Mouse (Mus musculus): ENCODE results near the gene Knop1. TPM values are rescaled to one million over a fixed set of nuclear protein-coding genes. Genes with fewer than 3 reads are reported as not detected.

Gene Knop1
- polyA plus RNA-seq, 1 experiment from 2014 or later, result 65.8 TPM

DNA sequence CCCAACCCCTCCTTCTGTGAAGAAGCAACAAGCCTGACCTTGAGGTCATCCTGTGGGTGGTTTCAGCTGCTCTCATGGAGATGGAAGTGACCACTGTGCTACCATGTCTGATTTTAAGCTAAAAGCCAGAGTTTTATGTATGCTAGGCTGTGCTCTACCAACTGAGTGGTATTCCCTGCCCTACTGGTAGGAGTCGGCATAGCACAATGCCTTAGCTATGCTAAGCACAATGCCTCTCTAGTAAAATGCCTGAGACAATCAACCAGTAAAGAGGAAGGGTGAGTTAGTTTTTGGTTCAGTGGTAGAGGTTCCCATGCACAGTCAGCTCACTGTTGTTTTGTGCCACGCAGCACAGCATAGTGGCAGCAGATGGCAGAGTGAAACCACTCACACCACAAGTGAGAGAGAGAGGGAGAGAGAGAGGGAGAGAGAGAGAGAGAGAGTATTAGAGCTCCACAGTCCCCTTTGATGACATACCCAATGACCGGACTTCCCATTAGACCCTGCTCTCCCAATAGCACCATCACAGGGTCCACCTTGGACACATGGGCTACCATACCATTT is 23.5 kb upstream of the Knop1 start:
- H3K4me3 ChIP-seq (replicated peaks), result no peak overlapping the region
- H3K9me3 ChIP-seq (replicated peaks), result no peaks in the 10 kb centered on the region
- no peak overlapping the region for H3K4me2 ChIP-seq
- H3K36me3 ChIP-seq, result no peaks in the 10 kb centered on the region
- WGBS, result 76% methylated on average over 3 of the region's 3 CpGs
- H3K4me1 ChIP-seq, result no peaks in the 10 kb centered on the region
- H3K27me3 ChIP-seq (replicated peaks), result no peaks in the 10 kb centered on the region
- H3K27ac ChIP-seq (replicated peaks), result no peak overlapping the region
- ATAC-seq (ENCODE audit: low FRiP score), result no peak; the same call in 1 of the 2 replicates
- no peak overlapping the region for H3K9ac ChIP-seq (replicated peaks)

DNA sequence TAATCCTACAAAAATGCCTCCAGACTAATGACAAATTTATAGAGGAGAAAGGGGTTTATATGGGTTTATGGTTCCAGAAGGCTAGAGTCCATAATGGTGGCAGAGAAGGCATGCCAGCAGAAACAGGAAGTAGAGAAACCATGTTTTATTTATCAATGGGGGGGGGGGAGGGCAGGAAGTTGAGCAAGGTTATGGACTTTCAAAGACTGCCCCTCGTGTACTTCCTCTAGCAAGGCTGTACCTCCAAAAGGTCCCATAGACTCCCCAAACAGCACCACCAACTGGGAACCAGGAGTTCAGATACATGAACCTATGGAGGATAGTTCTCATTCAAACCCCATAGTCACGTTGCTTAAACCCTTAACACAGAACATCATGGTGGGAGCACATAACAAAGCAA is 9.3 kb upstream of the Knop1 start:
- 86% methylated on average over 2 of the region's 2 CpGs for WGBS
- no peak overlapping the region for H3K4me3 ChIP-seq (replicated peaks)
- no peaks in the 10 kb centered on the region for H3K9me3 ChIP-seq (replicated peaks)
- H3K9ac ChIP-seq (replicated peaks), result no peak overlapping the region
- no peak overlapping the region for H3K27ac ChIP-seq (replicated peaks)
- no peaks in the 10 kb centered on the region for H3K36me3 ChIP-seq
- no peaks in the 10 kb centered on the region for H3K4me1 ChIP-seq
- no peaks in the 10 kb centered on the region for H3K27me3 ChIP-seq (replicated peaks)
- no peak overlapping the region for H3K4me2 ChIP-seq
- no peak for ATAC-seq (ENCODE audit: low FRiP score)

GRCm38 (mm10) chr7:118858640-118859039 is 2.6 kb upstream of the Knop1 start:
- no peak overlapping the region for H3K4me3 ChIP-seq (replicated peaks)
- no peaks in the 10 kb centered on the region; the same call in 1 of the 2 replicates for H3K36me3 ChIP-seq
- H3K9ac ChIP-seq (replicated peaks), result no peak overlapping the region
- peaks cover 25% of the 10 kb centered on the region for H3K4me1 ChIP-seq
- 97% methylated on average over 1 of the region's 1 CpGs for WGBS
- H3K9me3 ChIP-seq (replicated peaks), result no peaks in the 10 kb centered on the region
- no peak for ATAC-seq (ENCODE audit: low FRiP score)
- no peak overlapping the region for H3K27ac ChIP-seq (replicated peaks)
- no peaks in the 10 kb centered on the region for H3K27me3 ChIP-seq (replicated peaks)
- no peak overlapping the region for H3K4me2 ChIP-seq

DNA sequence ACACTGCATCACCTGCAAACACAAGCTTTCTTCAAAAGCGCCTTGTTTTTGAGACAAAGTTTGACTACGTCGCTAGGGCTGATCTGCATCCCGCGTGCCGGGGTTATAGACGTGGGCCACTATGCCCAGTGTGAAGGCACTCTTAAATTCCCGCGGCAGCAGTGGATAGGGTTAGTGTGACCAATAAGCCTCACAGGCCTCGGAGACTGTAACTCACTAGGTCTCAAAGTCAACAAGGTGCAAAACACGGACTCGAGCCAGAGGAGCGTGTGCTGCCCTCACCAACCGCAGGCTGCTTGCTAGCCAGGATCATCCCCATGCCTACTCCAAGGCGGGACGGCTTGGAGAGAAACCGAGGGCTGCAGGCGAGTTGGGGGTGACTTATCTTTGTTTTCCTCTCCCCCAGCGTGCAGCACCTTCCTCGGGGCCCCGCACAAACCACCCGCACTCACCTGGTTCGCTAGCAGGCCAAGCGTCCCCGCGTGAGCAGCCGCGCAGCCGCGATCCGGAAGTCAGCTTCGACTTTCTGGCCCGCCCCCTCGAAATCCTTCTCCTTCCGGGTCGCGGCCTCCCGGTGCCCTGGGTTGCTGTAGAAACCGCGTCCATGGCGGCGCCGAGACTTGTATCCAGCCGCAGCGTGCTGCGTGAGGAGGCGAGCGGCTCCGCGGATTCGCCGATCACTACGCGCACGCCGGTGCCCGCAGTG is 730 bp downstream of the Knop1 start, which contains the start of gene Iqck:
Iqck (plus strand) TSS at position 582 of the 706 bp plus-strand sequence.
- Histone ChIP-seq H3K4me3 (replicated peaks) (peak within 1 kb of the TSS; percentile 89), H3K9me3 (replicated peaks) (no peaks in the 10 kb centered on the region), H3K4me1 (peaks cover 42% of the 10 kb centered on the region), H3K4me2 (peak within 1 kb of the TSS; percentile 87), H3K27ac (replicated peaks) (peak within 1 kb of the TSS; percentile 85), H3K27me3 (replicated peaks) (no peaks in the 10 kb centered on the region), H3K36me3 (peaks cover 31% of the 10 kb centered on the region), H3K9ac (replicated peaks) (peak within 1 kb of the TSS; percentile 61)
- under 1% methylated on average over 57 of the region's 57 CpGs for WGBS
- ATAC-seq (ENCODE audit: low FRiP score), result peak; percentile 98

DNA sequence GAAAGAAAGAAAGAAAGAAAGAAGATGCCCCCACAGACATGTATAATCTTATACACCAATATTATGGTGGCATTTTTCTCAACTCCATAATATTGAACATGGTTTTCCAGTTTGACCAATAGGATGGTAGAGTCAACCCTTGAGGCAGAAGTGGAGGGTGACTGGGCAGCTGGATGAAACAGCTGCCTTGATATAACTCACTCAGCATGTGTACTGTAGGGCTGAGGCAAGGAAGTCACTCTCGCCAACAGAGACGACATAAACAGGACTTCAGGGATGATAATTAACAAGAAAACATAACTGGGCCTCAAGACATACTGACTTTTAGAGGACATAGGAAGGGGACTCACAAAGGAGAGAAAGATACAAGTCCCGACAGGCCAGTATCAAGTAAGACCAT is 1.4 kb downstream of the Knop1 start:
- peak overlapping the region; percentile 61 for H3K9ac ChIP-seq (replicated peaks)
- no peak for ATAC-seq (ENCODE audit: low FRiP score)
- H3K9me3 ChIP-seq (replicated peaks), result no peaks in the 10 kb centered on the region
- H3K4me1 ChIP-seq, result peaks cover 42% of the 10 kb centered on the region
- H3K27ac ChIP-seq (replicated peaks), result no peak overlapping the region
- H3K4me2 ChIP-seq, result peak overlapping the region; percentile 87
- H3K36me3 ChIP-seq, result peaks cover 38% of the 10 kb centered on the region
- peak overlapping the region; percentile 89 for H3K4me3 ChIP-seq (replicated peaks)
- 21% methylated on average over 3 of the region's 3 CpGs for WGBS
- H3K27me3 ChIP-seq (replicated peaks), result no peaks in the 10 kb centered on the region

DNA sequence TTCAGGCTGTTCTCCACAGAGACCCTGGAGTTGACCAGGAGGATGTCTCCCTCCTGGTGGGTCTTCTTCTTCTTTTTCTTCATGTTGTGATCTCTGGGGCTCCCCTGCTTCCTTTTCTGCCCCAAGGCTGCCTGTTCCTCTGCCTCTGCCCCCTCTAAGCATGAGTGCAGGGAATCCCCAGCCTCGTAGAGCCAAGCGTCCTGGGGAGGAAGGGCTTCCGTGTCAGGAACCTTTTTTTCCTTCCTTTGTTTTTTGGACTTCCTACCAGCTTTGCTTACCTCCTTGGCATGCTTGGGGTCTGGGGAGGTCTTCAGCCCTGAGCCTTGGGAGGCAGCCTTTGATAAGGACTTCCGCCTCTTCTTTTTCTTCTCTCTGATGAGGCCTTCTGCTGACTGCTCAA is 3.4 kb downstream of the Knop1 start:
- 89% methylated on average over 4 of the region's 4 CpGs for WGBS
- Histone ChIP-seq H3K36me3 (peaks cover 57% of the 10 kb centered on the region), H3K4me2 (no peak overlapping the region), H3K27ac (replicated peaks) (no peak overlapping the region), H3K27me3 (replicated peaks) (no peaks in the 10 kb centered on the region), H3K4me3 (replicated peaks) (no peak overlapping the region), H3K9me3 (replicated peaks) (no peaks in the 10 kb centered on the region), H3K9ac (replicated peaks) (no peak overlapping the region), H3K4me1 (peaks cover 42% of the 10 kb centered on the region)
- ATAC-seq (ENCODE audit: low FRiP score), result no peak

- H3K4me2 ChIP-seq, result no peak overlapping the region
- peaks cover 67% of the 10 kb centered on the region for H3K36me3 ChIP-seq
- no peak overlapping the region for H3K9ac ChIP-seq (replicated peaks)
- 92% methylated on average over 7 of the region's 7 CpGs for WGBS
- no peaks in the 10 kb centered on the region for H3K27me3 ChIP-seq (replicated peaks)
- no peaks in the 10 kb centered on the region for H3K9me3 ChIP-seq (replicated peaks)
- no peak overlapping the region for H3K27ac ChIP-seq (replicated peaks)
- no peak overlapping the region for H3K4me3 ChIP-seq (replicated peaks)
- ATAC-seq (ENCODE audit: low FRiP score), result no peak
- H3K4me1 ChIP-seq, result peaks cover 35% of the 10 kb centered on the region
Measured at GRCm38 (mm10) chr7:118851571-118851970, 4.5 kb downstream of the Knop1 start.

DNA sequence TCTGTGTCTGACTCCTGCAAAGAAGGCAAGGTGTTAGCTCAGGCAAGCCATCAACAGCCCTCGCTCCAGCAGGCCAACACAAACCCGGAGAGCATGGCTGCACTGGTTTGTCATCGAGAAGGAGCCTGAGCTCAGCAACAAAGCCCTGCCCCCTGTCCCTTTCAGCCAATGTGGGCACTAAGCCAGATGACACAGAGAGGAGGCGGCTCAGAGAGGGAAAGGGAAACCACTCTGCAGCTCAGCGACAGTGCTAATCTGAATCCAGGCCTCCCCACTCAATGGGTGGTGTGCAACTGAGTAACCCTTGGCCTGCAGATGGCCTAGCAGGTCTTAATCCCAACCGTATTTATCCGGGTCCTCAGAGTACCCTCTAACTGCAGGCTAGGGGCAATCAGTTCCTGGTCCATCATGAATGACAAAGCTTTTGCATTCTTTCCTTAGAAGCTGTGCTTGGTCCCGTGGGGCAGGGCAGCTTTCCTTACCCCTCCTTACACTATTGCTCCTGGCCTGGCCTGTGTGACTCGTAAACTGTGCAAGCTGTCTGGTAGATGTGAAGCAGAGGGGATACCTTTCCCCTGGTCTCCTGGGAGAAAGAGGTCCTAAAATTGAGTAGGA is 5.3 kb downstream of the Knop1 start:
- WGBS, result 72% methylated on average over 9 of the region's 9 CpGs
- no peak overlapping the region for H3K4me2 ChIP-seq
- H3K9ac ChIP-seq (replicated peaks), result no peak overlapping the region
- ATAC-seq (ENCODE audit: low FRiP score), result no peak
- H3K4me3 ChIP-seq (replicated peaks), result no peak overlapping the region
- peaks cover 75% of the 10 kb centered on the region for H3K36me3 ChIP-seq
- no peaks in the 10 kb centered on the region for H3K9me3 ChIP-seq (replicated peaks)
- H3K27me3 ChIP-seq (replicated peaks), result no peaks in the 10 kb centered on the region
- peaks cover 30% of the 10 kb centered on the region for H3K4me1 ChIP-seq
- H3K27ac ChIP-seq (replicated peaks), result no peak overlapping the region

GRCm38 (mm10) chr7:118849543-118850250 is 6.4 kb downstream of the Knop1 start:
- 85% methylated on average over 5 of the region's 5 CpGs for WGBS
- no peak for ATAC-seq (ENCODE audit: low FRiP score)
- Histone ChIP-seq H3K4me2 (no peak overlapping the region), H3K27ac (replicated peaks) (no peak overlapping the region), H3K9ac (replicated peaks) (no peak overlapping the region), H3K27me3 (replicated peaks) (no peaks in the 10 kb centered on the region), H3K36me3 (peaks cover 86% of the 10 kb centered on the region), H3K4me3 (replicated peaks) (no peak overlapping the region), H3K4me1 (peaks cover 27% of the 10 kb centered on the region), H3K9me3 (replicated peaks) (no peaks in the 10 kb centered on the region)

- H3K36me3 ChIP-seq, result peaks cover 95% of the 10 kb centered on the region
Measured at GRCm38 (mm10) chr7:118848796-118849195, 7.3 kb downstream of the Knop1 start.

DNA sequence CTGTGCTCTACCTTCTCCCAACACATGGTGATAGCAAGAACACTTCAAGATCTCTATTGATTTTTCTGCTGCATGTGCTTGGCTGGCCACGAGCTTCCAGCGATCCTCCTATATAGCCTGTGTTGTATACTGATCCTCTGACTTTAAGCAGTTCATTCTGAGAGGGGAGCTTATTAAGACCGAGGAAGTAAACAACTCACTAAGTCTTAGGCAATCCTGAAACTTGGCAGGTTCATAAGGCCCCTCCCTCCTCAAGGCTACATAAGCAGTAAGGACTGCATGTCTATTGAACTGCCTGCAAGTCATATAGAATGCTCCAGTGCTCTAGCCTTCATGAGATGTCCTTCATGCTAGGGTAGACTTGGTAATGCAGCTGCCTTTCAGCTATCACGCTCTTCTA is 9.7 kb downstream of the Knop1 start:
- Histone ChIP-seq H3K36me3 (peaks cover 97% of the 10 kb centered on the region), H3K4me2 (no peak overlapping the region), H3K27ac (replicated peaks) (no peak overlapping the region), H3K9me3 (replicated peaks) (no peaks in the 10 kb centered on the region), H3K4me1 (peaks cover 4% of the 10 kb centered on the region; the same call in 1 of the 2 replicates), H3K27me3 (replicated peaks) (no peaks in the 10 kb centered on the region), H3K4me3 (replicated peaks) (no peak overlapping the region), H3K9ac (replicated peaks) (no peak overlapping the region)
- no peak for ATAC-seq (ENCODE audit: low FRiP score)
- 96% methylated on average over 4 of the region's 4 CpGs for WGBS

More at GRCm38 (mm10) chr7:118848796-118849195, 7.3 kb downstream of the Knop1 start:
- Histone ChIP-seq H3K4me1 (peaks cover 18% of the 10 kb centered on the region; the same call in 1 of the 2 replicates), H3K27me3 (replicated peaks) (no peaks in the 10 kb centered on the region), H3K4me2 (no peak overlapping the region), H3K27ac (replicated peaks) (no peak overlapping the region), H3K9ac (replicated peaks) (no peak overlapping the region), H3K4me3 (replicated peaks) (no peak overlapping the region), H3K9me3 (replicated peaks) (no peaks in the 10 kb centered on the region)
- ATAC-seq (ENCODE audit: low FRiP score), result no peak
- 88% methylated on average over 10 of the region's 10 CpGs for WGBS

Measured in neural tube, embryonic 15.5 days (tissue).